Mouse (Mus musculus) heart, embryonic 10.5 days (tissue): Measurements from ENCODE around the gene Gm44790. TPM values are rescaled to one million over a fixed set of nuclear protein-coding genes. Genes with fewer than 3 reads are reported as not detected.
A peak's percentile ranks its signal among the peaks of the same experiment; 100 is the strongest.

Source experiments
- DNase-seq: peaks from one replicate; pipeline ENCODE4 v3.0.0-alpha.2; 2017; ENCODE audit warnings: low spot score
- H3K27ac ChIP-seq: fragments of 300-500 bp; sonication (generic); 2 replicates; pipeline ENCODE4 v1.5.1; 2016; ENCODE audit warnings: mild to moderate bottlenecking
- H3K27me3 ChIP-seq: fragments of 300-500 bp; sonication (generic); 2 replicates; pipeline ENCODE4 v1.6.1; 2016; ENCODE audit warnings: mild to moderate bottlenecking; ENCODE audit not compliant: poor library complexity, insufficient read depth, severe bottlenecking
- H3K36me3 ChIP-seq: fragments of 300-500 bp; sonication (generic); 2 replicates; pipeline ENCODE4 v1.6.1; 2016; ENCODE audit warnings: mild to moderate bottlenecking, moderate library complexity
- H3K4me1 ChIP-seq: fragments of 300-500 bp; sonication (generic); 2 replicates; pipeline ENCODE4 v1.6.1; 2016; ENCODE audit warnings: mild to moderate bottlenecking
- H3K4me3 ChIP-seq: fragments of 300-500 bp; sonication (generic); 2 replicates; pipeline ENCODE4 v1.5.1; 2016; ENCODE audit warnings: mild to moderate bottlenecking, moderate library complexity
- H3K9me3 ChIP-seq: fragments of 300-500 bp; sonication (generic); 2 replicates; pipeline ENCODE4 v1.6.1; 2016; ENCODE audit warnings: mild to moderate bottlenecking, moderate library complexity
- WGBS: fragments of 180-500 bp; shearing (Covaris S2); methylation state at CpG from one replicate; pipeline ENCODE4 v1.1.7; 2016; 5-methylcytosine and 5-hydroxymethylcytosine counted together
- polyA plus RNA-seq: library from polyadenylated mRNA; unstranded; fragments of >200 nt; fragmentation: Nextera tagmentation; extraction: Ambion mirVana; gene quantifications from 2 replicates; pipeline ENCODE4 v1.2.1, GENCODE M21; 2016

Gene Gm44790
- polyA plus RNA-seq, 1 experiment from 2014 or later, result 1.1 TPM

GRCm38 (mm10) chr6:86471317-86471716, 44.9 kb downstream of the Gm44790 start:
- Histone ChIP-seq H3K27ac (peak overlapping the region; percentile 91), H3K4me3 (peak overlapping the region; percentile 57; the same call in 1 of the 2 replicates), H3K9me3 (no peaks in the 10 kb centered on the region), H3K27me3 (no peaks in the 10 kb centered on the region), H3K36me3 (peaks cover 31% of the 10 kb centered on the region), H3K4me1 (peaks cover 41% of the 10 kb centered on the region)
- no peak for DNase-seq
- 79% methylated on average over 3 of the region's 3 CpGs for WGBS

GRCm38 (mm10) chr6:86471760-86472099, 45.3 kb downstream of the Gm44790 start:
- H3K9me3 ChIP-seq, result no peaks in the 10 kb centered on the region
- no peak for DNase-seq
- 25% methylated on average over 9 of the region's 9 CpGs for WGBS
- H3K4me1 ChIP-seq, result peaks cover 44% of the 10 kb centered on the region
- peak overlapping the region; percentile 57 for H3K4me3 ChIP-seq
- peaks cover 30% of the 10 kb centered on the region for H3K36me3 ChIP-seq
- peak overlapping the region; percentile 91 for H3K27ac ChIP-seq
- no peaks in the 10 kb centered on the region for H3K27me3 ChIP-seq

GRCm38 (mm10) chr6:86472100-86472955, 45.9 kb downstream of the Gm44790 start:
- H3K9me3 ChIP-seq, result no peaks in the 10 kb centered on the region
- WGBS, result under 1% methylated on average over 55 of the region's 56 CpGs
- H3K4me1 ChIP-seq, result peaks cover 48% of the 10 kb centered on the region
- H3K27me3 ChIP-seq, result no peaks in the 10 kb centered on the region
- peaks cover 25% of the 10 kb centered on the region for H3K36me3 ChIP-seq
- peak overlapping the region; percentile 57 for H3K4me3 ChIP-seq
- DNase-seq, result peak; percentile 100
- H3K27ac ChIP-seq, result peak overlapping the region; percentile 91

GRCm38 (mm10) chr6:86473077-86473476, 46.6 kb downstream of the Gm44790 start:
- DNase-seq, result no peak
- 68% methylated on average over 7 of the region's 7 CpGs for WGBS
- peak overlapping the region; percentile 57 for H3K4me3 ChIP-seq
- peaks cover 18% of the 10 kb centered on the region for H3K36me3 ChIP-seq
- H3K4me1 ChIP-seq, result peaks cover 55% of the 10 kb centered on the region
- H3K27ac ChIP-seq, result peak overlapping the region; percentile 91
- H3K27me3 ChIP-seq, result no peaks in the 10 kb centered on the region
- no peaks in the 10 kb centered on the region for H3K9me3 ChIP-seq

GRCm38 (mm10) chr6:86474072-86474471, 47.6 kb downstream of the Gm44790 start:
- no peaks in the 10 kb centered on the region for H3K27me3 ChIP-seq
- DNase-seq, result no peak
- peaks cover 65% of the 10 kb centered on the region for H3K4me1 ChIP-seq
- no peak overlapping the region for H3K4me3 ChIP-seq
- no peaks in the 10 kb centered on the region for H3K9me3 ChIP-seq
- H3K27ac ChIP-seq, result peak overlapping the region; percentile 91
- peaks cover 10% of the 10 kb centered on the region for H3K36me3 ChIP-seq
- 88% methylated on average over 5 of the region's 5 CpGs for WGBS

- Histone ChIP-seq H3K27ac (peak overlapping the region; percentile 91), H3K4me3 (no peak overlapping the region), H3K27me3 (no peaks in the 10 kb centered on the region), H3K4me1 (peaks cover 72% of the 10 kb centered on the region), H3K36me3 (peaks cover 7% of the 10 kb centered on the region), H3K9me3 (no peaks in the 10 kb centered on the region)
- no peak for DNase-seq
These were observed 48.3 kb downstream of the Gm44790 start for GRCm38 (mm10) chr6:86474646-86475181.

GRCm38 (mm10) chr6:86475462-86476167, 49.2 kb downstream of the Gm44790 start:
- 54% methylated on average over 9 of the region's 9 CpGs for WGBS
- peaks cover 80% of the 10 kb centered on the region for H3K4me1 ChIP-seq
- peak overlapping the region; percentile 71 for H3K27ac ChIP-seq
- H3K36me3 ChIP-seq, result no peaks in the 10 kb centered on the region
- no peak for DNase-seq
- no peak overlapping the region for H3K4me3 ChIP-seq
- H3K9me3 ChIP-seq, result no peaks in the 10 kb centered on the region
- no peaks in the 10 kb centered on the region for H3K27me3 ChIP-seq

GRCm38 (mm10) chr6:86476931-86477330, 50.5 kb downstream of the Gm44790 start:
- Histone ChIP-seq H3K4me3 (no peak overlapping the region), H3K4me1 (peaks cover 81% of the 10 kb centered on the region), H3K36me3 (no peaks in the 10 kb centered on the region), H3K27me3 (no peaks in the 10 kb centered on the region), H3K9me3 (no peaks in the 10 kb centered on the region), H3K27ac (peak overlapping the region; percentile 65; the same call in 1 of the 2 replicates)
- no peak for DNase-seq
- WGBS, result 73% methylated on average over 5 of the region's 5 CpGs

GRCm38 (mm10) chr6:86479311-86479710, 52.9 kb downstream of the Gm44790 start:
- peaks cover 66% of the 10 kb centered on the region for H3K4me1 ChIP-seq
- H3K4me3 ChIP-seq, result no peak overlapping the region
- peak overlapping the region; percentile 65 for H3K27ac ChIP-seq
- H3K27me3 ChIP-seq, result no peaks in the 10 kb centered on the region
- H3K36me3 ChIP-seq, result no peaks in the 10 kb centered on the region
- DNase-seq, result no peak
- 49% methylated on average over 3 of the region's 3 CpGs for WGBS
- H3K9me3 ChIP-seq, result no peaks in the 10 kb centered on the region

GRCm38 (mm10) chr6:86479816-86480188, 53.3 kb downstream of the Gm44790 start:
- Histone ChIP-seq H3K27ac (peak overlapping the region; percentile 86), H3K4me3 (no peak overlapping the region), H3K36me3 (no peaks in the 10 kb centered on the region), H3K9me3 (no peaks in the 10 kb centered on the region), H3K27me3 (no peaks in the 10 kb centered on the region), H3K4me1 (peaks cover 65% of the 10 kb centered on the region)
- DNase-seq, result no peak

- no peaks in the 10 kb centered on the region for H3K9me3 ChIP-seq
- no peak for DNase-seq
- peak overlapping the region; percentile 86 for H3K27ac ChIP-seq
- H3K27me3 ChIP-seq, result no peaks in the 10 kb centered on the region
- 33% methylated on average over 9 of the region's 9 CpGs for WGBS
- H3K36me3 ChIP-seq, result no peaks in the 10 kb centered on the region
- peak overlapping the region; percentile 36 for H3K4me3 ChIP-seq
- peaks cover 62% of the 10 kb centered on the region for H3K4me1 ChIP-seq
These were observed 53.9 kb downstream of the Gm44790 start for GRCm38 (mm10) chr6:86480189-86480831.

- peak overlapping the region; percentile 86; the same call in 1 of the 2 replicates for H3K27ac ChIP-seq
- H3K4me1 ChIP-seq, result peaks cover 58% of the 10 kb centered on the region
- 81% methylated on average over 5 of the region's 5 CpGs for WGBS
These were observed 55.4 kb downstream of the Gm44790 start for GRCm38 (mm10) chr6:86481871-86482270.

More at GRCm38 (mm10) chr6:86481871-86482270, 55.4 kb downstream of the Gm44790 start:
- DNase-seq, result no peak
- no peaks in the 10 kb centered on the region for H3K36me3 ChIP-seq
- no peak overlapping the region for H3K4me3 ChIP-seq
- no peaks in the 10 kb centered on the region for H3K9me3 ChIP-seq
- no peaks in the 10 kb centered on the region for H3K27me3 ChIP-seq
